Mouse (Mus musculus) heart, postnatal 0 days (tissue): ENCODE data around the gene Pde6b.

Experiments
- CTCF ChIP-seq: IDR thresholded peaks from 2 replicates; pipeline ENCODE4 v1.5.1; 2016; ENCODE audit warnings: antibody characterized with exemption, control low read depth, low read depth
- EP300 ChIP-seq: IDR thresholded peaks from 2 replicates; pipeline ENCODE4 v1.6.1; 2016; ENCODE audit warnings: antibody characterized with exemption, low read depth

DNA sequence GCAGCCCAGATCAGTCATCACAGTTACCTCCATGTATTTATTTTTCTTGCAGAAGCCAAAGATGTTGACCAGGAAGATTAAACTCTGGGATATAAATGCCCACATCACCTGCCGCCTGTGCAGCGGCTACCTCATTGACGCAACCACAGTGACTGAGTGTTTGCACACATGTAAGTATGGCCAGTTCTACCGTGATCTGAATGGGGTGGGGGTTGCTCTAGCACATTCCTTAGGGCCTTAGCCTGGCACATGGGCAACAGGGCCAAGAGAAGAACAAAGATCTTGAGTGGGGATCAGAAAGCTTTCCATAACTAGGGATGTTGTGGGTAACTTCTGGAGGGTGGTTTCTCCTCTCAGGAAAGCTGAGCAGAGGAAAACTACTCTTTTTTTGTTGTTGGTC is 85.5 kb downstream of the Pde6b start:
- TF ChIP-seq CTCF (no peak), EP300 (no peak)
